Mouse (Mus musculus): ENCODE measurements around the gene Fdps. TPM values are rescaled to one million over a fixed set of nuclear protein-coding genes. Genes with fewer than 3 reads are reported as not detected.

Fdps gene
- 100 to 1,000 TPM; 152 to 387 (median 263) TPM for total RNA-seq (2022)

DNA sequence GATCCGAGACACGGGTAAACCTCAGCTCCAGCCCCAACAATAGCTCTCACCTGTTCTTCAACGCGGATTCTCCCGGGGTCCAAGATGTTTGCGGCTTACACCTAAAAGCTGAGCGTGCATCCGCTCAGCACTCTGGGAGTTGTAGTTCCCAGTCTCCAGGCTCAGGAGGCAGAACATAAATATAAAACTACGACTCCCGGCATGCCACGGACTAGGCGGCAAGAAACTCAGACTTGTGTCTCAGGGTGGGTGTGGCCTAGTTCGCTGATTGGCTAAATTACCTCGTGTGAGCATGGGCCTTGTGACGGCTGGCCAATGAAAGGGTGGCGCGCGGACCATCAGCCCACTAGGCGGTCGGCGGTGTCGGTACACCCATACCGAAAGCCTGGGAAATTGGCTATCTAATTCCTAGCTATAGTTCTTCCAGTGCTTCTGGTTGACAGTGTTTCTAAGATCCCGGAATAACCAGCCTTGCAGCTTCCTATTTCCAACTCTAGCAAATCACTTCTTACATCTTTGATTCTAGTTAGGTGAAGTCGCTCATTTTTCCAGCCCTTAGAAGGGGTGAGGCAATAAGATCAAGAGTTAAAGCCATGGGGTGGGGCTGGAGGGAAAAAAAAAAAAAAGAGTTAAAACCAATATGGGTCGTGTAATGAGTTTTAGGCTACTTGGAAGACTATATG is at the start of gene Fdps:
Gene Fdps (minus strand): TSS at position 148 of the 683 bp plus-strand sequence.
- peak; percentile 98 for DNase-seq

DNA sequence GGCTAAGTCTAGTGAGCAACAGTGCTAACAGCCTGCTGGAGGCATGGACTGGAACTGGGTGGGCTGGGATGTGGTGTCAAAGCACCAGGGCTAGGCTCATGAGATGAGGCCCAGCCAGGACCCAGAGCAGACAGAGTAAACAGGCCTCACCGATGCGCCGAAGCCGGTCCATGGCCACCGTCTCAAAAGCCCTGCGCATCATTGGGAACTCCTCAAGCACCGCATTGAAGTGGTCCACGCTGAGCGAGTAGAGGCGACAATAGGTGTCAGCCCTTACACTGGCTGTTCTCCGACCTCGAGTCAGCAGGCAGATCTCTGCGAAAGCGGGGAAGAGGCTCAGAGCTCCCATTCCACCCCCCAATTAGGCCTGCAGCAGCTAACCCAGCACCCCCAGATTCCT is 46.8 kb upstream of the Fdps start:
- no peak for DNase-seq

DNA sequence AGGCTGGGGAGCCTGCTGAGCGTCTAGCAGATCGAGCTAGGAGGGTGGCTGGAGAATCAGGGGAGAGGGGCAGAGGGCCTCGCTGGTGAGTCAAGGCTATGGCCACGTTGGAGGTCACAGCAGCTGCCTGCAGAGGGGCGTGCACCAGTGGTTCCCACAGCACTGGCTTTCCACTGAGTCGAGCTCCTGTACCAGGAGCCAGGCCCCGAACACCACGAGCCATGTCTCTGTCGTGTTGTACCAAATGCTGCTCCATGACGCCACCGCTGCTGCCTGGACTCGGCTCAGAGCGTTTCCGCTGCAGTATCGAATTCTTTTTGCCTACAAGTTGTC is 46.2 kb upstream of the Fdps start:
- no peak for DNase-seq

DNA sequence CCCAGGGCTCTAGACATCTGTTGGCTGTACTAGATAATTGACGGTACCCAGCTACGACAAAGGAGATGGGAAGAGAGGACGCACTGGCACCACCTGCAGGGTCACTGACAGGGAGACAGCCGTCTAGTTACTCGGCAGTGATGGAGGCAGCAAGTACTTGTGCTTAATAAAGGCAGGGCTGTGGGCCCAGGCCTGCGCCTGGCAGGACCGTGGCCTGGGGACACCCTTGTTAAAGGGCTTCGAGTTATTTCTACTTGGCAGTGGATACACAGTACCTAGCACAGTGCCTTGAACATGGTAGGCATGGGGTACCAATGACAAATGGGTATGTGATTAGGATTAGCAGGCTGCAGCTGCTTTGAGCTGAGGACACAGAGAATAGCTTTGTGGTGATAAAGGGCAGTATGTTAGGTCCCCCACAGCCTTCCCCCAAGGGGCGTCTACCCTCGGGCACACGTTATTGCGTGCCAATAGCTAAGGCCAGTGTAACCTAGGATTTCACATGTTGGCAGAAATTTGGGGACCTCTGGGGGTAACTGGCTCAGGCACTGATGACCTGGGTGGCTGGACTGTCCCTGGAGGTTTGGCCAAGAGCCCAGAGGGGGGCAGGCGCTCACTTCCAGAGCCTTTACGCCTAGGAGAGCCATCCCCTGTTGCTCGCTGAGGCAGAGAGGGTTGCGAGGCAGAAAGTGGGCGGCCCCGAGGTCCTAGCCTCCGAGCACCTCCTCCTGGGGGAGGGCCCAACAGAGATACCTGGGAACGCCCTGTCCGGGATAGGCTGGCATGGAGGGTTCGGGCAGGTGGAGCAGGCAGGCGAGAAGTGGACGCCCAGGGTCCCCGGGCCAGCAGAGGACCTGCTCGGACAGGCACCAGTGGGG is 45.6 kb upstream of the Fdps start:
- DNase-seq: no peak

DNA sequence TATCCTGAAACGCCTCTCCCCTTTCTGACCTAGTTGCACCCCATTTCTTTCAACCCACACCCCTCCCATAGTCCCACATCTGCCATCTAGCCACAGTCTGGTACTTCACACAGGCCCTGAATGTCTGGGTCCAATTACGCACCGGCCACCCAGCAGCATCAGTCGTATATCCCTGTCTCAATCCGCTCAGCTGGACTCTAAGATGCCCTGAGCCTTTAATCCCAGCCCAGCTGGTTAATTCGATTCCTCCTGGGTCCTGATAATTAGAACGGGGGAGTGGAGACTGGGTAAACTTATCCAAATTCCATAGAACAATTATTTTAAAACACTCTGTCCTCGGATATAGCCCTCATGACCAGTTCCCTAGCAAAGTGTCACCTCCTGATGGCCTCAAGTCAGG is 43.8 kb upstream of the Fdps start:
- DNase-seq: no peak

DNA sequence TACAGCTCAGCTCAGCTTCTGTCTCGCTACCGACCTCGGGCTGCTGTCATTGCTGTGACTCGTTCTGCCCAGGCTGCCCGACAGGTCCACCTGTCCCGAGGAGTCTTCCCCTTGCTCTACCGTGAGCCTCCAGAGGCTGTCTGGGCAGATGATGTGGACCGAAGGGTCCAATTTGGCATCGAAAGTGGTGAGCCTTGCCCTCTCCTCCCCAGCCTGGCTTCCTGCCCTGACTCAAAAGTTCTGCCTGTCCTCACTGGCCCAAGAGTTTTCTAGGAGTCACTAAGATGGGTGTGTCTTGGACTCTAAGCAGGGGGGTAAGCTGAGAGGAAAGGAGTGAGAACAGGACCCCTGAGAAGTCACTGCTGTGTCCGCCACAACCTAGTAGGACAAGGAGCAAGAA is 43.1 kb upstream of the Fdps start:
- DNase-seq: no peak

DNA sequence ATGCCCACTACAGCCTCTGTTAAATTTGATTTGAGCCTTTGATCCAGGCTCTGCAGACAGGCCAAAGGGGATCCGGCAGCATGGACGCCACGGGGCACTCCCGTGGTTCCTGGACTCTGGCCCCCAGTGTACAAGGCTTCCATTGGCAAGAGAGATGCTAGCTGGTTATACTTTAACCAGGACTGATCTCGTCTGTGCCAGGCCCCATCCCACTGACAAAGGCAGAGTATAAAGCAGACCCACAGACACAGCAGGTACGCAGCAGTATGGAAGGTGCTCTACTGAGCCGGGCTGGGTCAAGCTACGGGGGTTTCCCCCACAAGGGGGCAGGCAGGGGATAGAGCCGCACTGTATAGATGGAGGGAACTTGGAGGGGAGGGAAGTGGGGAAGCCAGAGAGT is 34.6 kb upstream of the Fdps start:
- no peak for DNase-seq

DNA sequence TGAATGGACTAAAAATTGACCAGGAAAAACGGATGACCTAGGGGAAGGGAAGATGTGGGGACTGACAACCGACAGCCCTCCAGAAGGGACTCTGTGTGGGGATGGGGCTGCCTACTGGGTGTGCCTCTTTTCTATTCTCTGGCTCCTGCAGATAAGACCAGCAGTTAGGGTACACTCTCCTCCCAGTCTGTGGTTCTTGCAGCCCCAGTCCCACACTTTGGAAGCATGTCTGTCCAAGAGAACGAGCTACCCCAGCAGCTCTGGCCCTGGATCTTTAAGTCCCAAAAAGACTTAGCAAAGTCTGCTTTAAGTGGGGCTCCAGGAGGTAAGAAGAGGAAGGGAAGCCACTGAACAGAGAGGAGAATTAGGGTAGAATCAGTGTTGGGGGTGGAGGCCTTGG is 34.2 kb upstream of the Fdps start, which contains the start of gene Pklr:
Gene Pklr (plus strand): TSS at position 185 of the 400 bp plus-strand sequence.
- DNase-seq: no peak

DNA sequence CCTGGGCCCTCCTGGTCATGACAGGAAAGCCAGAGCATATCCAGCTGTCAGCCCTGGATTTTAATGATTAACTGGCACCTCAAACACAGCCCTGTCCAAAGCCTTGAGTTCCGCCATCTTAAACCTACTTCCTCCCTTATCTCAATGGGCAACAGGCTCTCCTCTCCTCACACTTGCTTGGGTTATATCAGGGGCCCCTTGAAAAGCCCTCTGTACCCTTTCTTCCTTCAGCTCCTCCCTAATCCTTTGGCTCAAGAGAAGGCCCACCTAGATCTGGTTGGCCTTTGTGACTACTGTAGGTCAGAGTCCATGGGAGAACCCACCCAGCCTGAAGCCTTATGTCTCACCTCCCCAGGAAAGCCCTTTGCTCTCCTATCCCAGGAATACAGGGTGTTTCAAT is 32.0 kb upstream of the Fdps start:
- DNase-seq: no peak

DNA sequence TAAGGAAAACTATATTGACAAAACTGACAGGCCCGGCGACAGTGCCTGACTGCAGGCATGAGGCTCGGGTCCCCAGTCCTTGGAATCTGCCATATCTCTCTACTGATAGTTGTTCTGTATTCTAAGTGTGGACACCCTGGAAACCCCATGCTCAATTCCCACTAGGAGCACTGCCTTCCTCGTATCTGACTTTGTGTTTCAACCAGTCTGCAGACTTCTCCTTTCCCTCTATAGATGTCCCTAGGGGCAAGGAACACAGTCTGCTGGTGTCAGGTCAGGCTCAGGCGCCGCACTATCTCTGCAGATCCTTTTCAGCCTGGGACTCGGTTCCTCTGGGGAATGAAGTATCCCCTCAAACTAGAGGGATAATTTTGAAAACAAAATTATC is 31.3 kb upstream of the Fdps start:
- DNase-seq: no peak

DNA sequence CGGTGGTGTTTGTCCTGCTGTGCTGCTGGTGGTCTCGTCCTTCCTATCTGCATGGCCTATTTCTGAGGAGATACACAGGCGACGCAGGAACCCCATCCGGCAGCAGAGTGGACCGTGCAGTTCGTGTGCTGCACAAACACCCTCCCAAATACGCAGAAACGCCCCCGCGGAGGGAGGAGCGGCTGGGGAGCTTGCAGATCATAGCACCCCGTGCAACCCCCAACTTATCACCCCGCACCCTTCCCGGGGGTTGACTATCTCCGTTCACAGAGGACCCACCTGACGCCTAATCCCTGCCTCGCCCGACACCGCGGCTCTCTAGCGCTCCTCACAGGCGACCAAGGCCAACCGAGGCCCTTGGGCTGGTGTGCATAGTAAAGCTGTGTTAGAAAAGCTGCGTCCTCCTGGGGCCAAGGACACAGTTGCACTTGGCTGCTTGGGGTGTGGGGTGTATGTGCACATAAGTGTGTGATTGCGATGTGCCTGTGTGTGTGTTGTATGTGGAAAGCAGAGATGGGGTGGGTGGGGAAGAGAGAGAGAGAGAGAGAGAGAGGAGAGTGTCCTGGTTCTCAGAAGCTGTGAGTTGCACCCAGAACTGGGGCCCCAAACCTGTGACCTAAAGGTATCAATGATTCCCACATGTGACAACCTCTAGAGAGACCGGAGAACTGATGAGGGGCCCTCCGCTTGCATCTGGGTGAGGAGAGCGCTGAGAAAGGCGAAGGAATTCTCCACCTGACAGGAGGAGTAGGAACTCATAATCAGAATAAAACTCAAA is 30.7 kb upstream of the Fdps start:
- DNase-seq: peak; percentile 63

DNA sequence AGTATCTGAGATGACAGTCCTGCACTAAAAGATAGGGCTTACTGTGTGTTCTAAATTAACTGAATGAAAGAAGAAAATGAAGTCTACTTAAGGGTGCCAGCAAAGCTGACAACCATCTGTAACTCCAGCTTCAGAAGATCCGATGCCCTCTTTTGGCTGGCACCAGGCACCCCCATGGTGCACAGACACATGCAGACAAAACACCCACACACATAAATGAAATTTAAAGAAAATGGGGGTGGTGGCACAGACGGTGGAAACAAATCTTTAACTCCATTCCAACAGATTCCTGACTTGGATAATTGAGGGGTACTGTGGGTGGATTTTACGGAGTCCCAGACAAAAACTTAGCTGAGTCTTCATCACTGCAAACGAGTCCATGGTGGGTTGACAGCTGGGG is 30.1 kb upstream of the Fdps start:
- no peak for DNase-seq

DNA sequence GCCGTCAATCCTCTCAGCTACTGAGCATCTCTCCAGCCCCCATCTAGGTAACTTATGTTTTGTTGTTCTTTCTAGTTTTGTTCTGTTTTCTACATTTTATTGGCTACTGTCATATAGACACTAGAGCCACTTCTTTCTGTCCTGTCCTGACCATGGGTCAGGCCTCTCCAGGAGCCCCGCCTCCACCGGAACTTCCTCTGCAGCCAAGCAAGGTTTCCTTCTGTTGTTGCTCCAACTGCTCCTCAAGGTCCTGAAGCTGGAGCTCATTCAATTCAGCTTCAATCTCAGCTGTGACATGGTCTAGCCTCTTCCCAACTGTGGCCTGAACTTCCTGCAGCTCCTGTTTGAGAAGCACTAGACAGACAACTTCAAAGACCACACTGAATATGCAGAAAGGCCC is 28.1 kb upstream of the Fdps start:
- DNase-seq: no peak

DNA sequence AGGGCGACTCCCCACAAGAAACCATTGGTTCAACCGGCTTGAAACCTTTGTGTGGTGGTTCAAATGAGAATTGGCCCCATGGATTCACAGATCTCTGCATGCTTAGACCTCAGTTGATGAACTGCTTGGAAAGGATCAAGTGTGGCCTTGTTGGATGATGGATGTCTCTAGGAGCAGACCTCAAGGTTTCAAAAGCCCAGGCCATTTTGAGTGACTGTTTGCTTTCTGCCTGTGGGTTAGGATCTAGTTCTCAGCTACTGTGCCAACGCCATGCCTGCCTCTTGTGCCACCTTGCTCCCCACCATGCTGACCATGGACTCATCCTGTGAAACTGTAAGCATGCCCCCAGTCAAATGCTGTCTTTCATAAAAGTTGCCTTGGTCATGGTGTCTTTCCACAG is 24.2 kb upstream of the Fdps start:
- DNase-seq: peak; percentile 42

DNA sequence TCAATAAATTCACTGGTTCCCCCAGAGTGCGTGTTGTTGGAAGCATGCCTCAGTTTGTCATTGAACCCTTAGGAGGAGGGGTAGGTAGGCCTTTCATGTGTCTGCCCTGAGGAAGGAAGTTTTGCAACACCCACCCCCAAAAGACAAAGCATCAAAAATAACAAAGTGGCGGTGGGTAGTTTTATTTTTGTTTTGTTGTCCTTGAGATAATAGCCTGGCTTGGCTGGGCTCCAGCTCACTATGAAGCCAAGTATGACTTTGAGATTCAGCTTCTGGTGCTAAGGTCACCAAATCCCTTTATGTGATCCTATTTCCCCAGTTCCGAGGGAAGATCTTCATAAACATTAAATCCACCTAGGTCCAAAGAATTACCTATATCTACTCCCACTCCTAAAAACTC is 22.5 kb upstream of the Fdps start:
- no peak for DNase-seq

DNA sequence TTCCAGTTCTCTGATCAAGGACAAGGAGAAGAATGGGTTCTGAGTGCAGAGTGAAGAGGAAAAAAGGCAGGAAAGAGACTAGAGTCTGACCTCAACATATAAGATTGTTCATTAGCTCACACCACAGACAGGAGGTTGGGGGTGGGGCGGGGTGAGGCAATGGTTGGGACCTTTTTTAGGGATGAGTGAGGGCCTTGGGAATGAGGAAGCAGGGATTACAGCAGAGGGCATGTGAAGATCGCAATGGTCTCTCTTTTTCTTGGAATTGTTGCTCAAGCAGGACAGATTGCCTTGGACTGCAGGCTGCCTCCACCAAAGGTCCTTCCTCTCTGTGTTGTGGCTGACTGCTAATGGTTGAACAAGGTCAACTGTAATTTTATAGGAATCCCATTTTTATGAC is 21.6 kb upstream of the Fdps start:
- DNase-seq: peak; percentile 74

DNA sequence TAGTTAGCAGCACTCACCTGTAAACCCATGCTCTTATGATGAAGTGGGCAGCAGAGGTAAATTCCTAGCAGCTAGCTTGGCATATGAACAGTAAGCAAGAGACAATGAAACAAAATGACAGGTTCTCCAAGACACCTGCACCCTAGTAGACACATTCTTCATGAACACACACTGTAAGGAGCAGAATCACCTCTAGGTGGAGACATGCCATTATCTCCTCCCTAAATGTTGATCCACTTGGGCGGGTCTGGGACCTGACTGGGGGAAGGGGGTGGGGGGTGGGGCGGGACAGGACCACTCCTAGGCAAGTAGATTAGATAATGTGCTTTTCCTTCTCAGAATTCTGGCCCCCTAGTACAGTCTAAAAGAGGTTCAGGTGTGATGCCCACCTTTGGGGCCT is 13.8 kb upstream of the Fdps start:
- no peak for DNase-seq

DNA sequence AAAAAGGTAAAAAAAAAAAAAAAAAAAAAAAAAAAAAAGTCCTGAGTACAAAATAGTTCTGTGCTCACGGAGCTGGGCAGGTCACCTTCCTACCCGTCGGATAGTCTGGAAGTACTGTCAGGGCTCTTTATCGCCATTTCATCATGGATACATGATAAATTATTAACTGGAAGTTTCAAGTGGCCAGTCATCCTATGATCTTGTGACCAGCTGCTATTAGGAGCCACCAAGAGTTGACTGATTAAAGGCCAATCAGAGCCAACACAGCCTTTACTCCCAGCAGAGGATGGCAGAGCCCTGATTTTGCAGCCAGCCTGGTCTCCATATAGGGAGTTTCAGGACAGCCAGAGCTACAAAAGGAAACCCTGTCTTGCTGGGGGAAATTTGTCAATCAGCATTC is 11.3 kb upstream of the Fdps start:
- no peak for DNase-seq

DNA sequence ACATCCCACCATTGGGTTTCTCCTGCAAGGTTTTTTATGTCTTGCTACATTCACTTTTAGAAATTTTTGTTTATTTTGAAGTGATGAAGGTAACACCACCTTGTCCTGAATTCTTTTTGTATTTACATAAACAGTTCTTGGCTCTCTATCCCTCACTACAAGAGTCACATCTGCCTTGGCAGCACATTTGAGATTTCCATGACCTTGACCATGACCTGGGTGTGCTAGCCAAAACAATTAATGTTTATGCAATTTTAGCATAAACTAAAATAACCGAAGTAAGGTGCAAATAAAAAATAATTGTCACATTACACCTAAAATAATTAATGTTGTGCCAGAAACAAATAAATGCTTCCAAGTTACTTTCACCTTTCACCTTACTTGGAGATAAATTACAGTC is 6.4 kb upstream of the Fdps start:
- no peak for DNase-seq

DNA sequence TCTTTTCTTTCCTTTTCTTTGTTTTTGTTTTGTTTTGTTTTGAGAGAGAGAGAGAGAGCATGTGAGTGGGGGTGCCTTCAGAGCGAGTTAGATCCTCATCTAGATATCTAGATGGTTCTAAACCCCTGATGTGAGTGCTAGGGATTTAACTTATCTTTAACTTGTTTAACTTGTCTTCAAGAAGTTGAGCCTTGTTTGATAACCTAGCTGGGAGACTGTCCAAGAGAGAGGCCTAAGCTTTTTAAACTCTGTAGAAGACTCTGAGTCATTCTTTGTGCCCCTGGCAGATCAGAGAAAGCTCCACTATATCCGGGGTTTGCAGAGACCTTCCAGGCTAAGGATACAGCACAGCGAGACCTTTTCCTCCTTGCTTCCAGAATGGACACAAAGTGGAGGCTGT is 5.8 kb upstream of the Fdps start:
- no peak for DNase-seq

DNA sequence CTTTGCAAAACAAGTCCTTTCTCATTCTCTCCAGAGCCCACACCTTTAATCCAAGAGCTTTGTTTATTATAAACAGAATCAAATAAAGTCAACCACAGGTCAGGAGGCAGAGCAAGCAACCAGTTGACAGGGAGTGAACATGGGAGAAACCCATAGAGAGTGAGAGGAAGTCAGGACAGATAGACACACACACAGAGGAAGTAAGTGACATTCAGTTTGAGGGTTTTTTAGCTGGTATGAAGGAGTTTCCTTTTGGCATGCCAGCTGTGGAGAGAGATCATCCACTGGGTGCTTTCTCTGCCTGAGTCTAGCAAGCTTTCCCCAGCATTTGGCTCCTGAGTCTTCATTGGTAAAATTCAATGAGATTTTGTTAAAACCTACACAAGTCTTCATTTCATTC is 5.1 kb upstream of the Fdps start:
- no peak for DNase-seq

DNA sequence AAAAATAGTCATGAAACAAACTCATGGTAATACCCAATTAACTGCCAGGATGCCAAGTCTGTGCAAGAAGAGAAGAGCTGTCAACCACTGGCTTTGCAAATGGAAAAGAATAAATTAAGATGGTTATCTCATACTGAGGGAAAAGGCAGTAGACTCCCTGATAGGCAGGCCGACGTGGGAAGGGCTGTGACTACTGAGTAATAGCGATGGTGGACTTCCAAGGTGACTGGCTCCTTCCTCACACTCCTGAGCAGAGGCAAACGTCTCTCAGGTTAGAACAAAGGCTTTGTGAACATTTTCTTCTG is 1.5 kb upstream of the Fdps start:
- no peak for DNase-seq

DNA sequence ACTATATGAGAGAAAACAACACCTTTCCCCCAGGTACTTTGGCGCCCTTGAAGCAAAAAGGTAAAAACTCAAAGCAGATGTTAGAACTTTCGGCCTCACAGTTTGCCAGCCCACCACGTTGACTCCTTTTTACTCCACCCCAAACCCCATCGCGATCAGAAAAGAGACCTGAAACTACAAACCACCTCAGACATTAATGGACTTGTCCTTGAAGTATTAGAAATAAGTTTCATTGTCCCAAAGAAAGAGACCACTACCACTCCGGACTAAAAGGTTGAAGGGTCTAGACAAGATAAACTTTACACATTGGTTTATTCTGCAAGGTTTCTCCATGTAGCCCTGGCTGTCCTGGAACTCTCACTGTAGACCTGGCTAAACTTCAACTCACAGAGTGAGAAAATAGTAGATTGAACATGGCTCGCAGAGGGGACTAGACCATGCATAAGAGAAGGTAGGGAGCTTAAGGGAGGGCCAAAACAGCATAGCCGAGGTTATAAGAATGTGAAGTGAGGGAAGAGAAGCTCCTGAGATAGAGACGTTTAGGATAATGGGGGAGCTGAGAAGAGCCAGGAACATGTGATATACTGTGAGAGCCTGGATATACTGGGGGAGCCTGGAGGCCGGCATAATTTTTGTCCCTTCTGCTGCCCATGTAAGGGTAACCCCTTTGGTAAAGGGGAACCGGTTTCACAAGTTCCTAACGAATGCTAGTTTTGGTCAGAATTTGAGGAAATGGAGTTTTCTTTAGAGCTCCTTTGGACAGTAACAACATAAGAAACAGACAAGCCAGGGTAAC is 934 bp upstream of the Fdps start:
- DNase-seq: no peak

Data from adrenal gland, adult 8-10 months (tissue).